Mouse (Mus musculus) T-helper 2 cell (primary cell): Measurements from ENCODE around the gene Slc24a4.

Experiments
- in situ Hi-C: fragments of 300-600 bp; cut with MboI, MseI; formaldehyde crosslinking; loops from one replicate; pipeline ENCODE4 v1.15.1; 2025; ENCODE audit warnings: high pct_unique_total_duplicates

Gene Slc24a4

DNA sequence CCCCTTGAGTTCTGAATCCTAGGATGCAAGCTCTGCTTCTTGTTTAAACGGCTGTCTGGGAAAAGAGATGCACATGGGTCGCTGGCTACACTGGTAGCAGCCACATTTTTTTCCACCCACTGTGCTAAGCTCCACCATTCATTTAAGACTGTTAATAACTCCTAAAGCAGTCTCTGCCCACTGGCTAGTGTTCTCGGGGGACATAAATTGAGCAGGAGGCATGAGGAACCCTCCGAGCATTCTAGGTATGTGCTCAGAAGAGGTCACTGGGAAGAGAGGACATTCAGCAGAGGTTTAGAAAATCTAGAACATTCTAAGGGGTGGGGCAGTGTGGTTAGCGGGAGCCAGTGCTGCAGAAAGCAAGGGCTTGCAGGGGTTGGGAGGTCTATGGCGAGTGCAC, 156.8 kb downstream of the Slc24a4 start:
- in situ Hi-C loops = no loop called here

DNA sequence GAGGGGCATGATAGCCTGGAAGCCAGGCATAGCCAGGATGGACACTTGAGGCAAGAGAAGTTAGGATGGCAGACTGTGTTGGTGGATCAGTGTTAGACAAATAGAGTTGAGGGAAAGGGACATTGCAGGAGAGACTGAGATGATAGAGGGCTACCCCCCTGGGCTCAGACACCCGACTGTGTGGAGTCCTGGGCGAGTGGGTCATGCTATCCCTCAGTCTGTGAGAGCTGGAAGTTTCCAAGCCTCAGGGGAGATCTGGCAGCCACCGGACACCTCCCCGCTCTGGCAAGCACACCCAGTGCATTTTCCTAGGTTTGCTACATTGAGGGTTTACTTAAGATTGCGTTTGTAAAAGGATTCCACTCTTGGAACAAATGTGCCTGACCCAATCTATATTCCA, 157.2 kb downstream of the Slc24a4 start:
- in situ Hi-C loops = no loop called here

DNA sequence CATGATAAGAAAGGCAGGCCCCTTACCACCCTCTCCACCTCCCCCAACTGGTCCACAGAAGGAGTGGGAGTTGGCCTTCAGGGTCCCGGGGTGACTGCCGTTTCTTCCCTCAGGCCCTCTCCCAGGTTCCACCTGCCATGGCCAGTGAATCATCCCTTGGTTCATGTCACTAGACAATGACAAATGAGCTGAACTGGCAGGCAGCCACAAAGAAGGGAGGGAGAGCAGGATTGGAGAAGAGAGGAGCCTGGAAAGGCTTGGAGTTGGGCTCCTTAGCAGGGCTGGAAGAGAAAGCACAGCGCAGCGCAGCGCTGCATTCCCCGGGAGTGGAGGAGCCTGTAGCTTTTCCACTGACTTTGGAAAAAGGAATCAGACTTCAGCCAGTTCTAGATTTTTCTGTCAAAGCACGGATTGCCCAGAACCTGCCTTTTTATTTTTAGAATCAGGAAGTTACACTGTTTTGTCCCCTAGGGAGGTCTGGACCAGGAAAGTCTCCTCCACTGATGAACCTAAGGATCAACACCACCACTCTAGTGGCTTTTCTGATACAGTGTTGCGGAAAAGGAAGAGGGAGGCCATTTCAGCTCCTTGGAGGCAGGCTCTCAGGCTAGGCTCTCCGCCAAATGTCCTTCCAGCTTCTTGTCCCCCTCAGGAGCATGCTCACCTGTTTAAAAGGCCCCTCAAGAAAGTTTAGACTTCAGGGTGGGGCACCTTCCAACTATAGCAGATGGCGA, 158.3 kb downstream of the Slc24a4 start:
- in situ Hi-C loops = no loop called here

DNA sequence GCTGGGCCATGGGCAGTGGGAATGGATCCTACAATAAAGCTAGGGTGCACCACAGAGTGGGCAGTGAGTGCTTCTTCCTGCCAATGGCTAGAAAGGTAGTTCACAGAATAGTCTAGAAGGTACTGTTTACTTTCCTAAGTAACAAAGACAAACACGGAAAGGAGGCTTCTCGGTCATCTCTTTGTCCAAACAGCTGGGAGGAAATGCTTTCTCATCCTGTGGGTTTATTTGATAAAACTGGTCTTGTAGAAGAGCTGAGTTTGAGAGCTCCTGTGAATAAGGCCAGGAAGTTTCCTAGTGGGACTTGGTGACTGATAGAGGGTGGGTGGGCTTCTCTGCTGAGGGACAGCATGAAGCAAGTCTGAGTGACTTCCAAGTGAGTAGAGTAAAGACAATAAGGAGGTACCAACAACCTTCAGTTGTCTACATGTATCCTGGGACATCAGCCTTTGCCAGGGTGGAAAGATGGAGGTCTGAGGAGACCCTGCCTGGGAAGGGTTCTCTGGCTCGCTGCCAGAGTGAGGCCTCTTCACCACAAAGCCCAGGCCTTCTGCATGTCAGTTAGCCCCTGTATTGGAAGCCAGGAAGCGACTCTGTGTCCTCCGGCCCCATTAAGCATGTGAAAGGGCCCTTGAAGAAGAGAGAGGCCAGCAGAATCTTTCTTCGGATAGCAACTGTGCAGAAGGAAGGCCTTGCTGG, 159.5 kb downstream of the Slc24a4 start:
- in situ Hi-C loops = no loop called here

DNA sequence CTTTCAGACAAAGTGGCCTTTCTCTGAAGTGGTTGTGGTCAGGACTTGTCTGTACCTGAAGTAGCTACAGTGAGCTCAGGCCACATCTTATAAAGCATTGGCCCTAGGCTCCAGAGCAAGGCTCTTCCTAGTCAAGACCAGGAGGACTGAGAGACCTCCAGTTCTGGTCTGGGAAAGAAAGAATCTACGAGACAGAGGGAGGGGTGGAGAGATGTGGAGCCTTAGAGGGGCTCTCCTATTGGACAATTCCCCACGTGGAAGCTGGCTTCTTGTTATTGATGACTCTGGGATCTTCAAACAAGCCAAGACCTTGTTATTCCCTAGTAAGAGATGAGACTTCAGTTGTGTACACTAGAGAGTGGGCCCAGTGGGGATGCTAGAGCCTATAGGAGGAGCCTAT, 160.3 kb downstream of the Slc24a4 start:
- in situ Hi-C loops = no loop called here

GRCm38 (mm10) chr12:102289568-102289967, 161.0 kb downstream of the Slc24a4 start:
- in situ Hi-C loops = no loop called here

- in situ Hi-C loops = no loop called here
Observed at GRCm38 (mm10) chr12:102290662-102291061, 162.1 kb downstream of the Slc24a4 start.

- in situ Hi-C loops = no loop called here
Observed at GRCm38 (mm10) chr12:102291686-102292085, 163.2 kb downstream of the Slc24a4 start.

- in situ Hi-C loops = no loop called here
Observed at GRCm38 (mm10) chr12:102292501-102293215, 164.1 kb downstream of the Slc24a4 start.

DNA sequence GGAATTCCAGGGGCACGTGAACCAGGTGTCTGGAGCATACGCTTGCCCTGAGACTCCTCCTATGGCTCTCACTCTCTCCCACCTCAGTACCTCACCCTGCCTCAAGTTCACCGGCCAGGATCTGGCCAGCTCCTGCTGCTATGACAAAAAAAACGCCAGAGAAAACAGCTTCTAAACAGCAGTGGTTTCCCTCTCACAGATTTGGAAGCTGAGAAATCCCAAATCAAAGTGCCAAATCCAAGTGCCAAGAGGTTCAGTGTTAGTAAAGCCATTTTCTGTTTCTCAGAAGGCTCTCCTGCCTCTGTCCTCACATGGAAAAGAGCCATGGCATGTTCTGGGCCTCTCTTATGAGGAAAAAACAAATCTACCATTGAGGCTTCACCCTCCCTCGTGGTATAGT, 166.1 kb downstream of the Slc24a4 start:
- in situ Hi-C loops = no loop called here

GRCm38 (mm10) chr12:102295230-102295629, 166.7 kb downstream of the Slc24a4 start:
- in situ Hi-C loops = no loop called here

DNA sequence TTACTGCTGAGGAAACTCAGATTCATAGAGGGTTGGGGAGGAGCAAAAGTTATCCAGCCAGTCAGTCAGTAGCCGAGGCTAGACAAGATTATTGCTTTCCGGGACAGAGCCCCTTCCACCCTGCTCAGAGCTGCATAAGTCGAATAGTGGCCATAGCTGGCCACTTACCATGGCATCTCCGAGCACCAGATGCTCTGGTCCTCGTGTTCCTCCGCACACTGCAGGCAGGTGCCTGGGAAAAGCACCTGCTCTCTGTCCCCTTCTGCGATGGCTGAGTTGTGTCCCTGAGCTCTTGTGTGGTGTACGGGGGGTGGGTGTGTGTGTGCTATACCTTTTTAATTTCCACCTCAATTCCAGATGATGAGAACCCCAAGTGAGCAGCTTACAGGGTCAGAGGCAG, 167.1 kb downstream of the Slc24a4 start:
- in situ Hi-C loops = no loop called here

DNA sequence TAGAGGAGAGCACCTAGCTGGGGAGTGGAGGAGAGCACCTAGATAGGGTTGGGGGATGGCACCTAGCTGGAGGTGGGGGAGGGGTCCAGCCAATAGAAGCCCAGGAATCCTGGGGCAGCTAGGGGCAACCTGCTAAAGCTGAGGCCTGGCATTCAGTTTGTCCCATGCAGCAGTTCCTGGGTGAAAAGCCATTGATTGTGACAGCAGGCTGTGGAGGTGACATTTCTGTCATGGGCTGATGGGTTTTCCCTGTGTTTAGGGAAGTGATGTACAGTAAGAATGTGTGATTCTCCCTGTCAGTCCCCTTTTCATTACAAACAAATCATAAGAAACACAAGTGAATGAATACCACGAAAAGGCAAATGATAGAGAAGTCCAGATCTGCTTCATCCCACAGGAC, 167.8 kb downstream of the Slc24a4 start:
- in situ Hi-C loops = no loop called here

GRCm38 (mm10) chr12:102296967-102297366, 168.4 kb downstream of the Slc24a4 start:
- in situ Hi-C loops = no loop called here

- in situ Hi-C loops = no loop called here
Observed at GRCm38 (mm10) chr12:102299209-102299608, 170.7 kb downstream of the Slc24a4 start.

GRCm38 (mm10) chr12:102301585-102301984, 173.1 kb downstream of the Slc24a4 start:
- in situ Hi-C loops = no loop called here

DNA sequence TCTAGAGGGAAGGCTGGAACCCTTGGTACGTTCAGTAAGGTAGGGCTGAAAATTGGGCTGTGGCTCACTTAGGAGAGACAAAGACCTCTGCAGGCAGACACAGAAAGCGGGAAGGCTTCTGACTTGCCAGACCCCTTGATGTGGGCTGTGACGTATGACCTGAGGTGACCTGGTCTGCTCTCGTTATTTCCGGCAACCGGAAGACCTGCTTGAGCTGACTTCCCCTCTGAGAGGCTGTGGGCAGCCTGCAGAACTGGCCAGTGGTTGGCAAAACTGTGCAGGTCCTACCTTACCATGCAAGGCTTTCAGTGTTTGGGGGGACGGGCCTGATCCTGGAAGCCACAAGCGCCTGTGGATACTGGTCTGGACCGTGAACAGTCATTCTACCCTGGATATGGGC, 173.8 kb downstream of the Slc24a4 start:
- in situ Hi-C loops = no loop called here

GRCm38 (mm10) chr12:102302831-102303351, 174.4 kb downstream of the Slc24a4 start:
- in situ Hi-C loops = no loop called here

DNA sequence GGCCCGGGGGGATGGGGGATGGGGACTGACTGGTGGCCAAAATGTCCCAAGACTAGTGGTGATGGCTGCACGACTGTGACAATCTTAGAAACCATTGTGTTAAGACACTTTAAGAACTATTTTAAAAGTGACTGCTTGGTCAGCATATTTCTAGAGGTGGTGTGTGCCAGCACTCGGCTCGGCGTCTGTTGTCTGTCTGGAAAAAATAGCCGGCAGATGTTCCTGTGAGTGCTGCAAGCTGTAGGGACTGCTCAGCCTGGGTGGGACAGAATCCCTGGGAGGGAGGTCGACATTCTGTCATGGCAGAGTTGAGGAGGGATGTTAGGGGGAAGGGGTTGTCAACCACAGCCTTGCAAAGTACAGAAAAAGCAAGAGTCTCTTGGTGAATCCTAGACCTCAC, 175.3 kb downstream of the Slc24a4 start:
- in situ Hi-C loops = no loop called here

- in situ Hi-C loops = no loop called here
Observed at GRCm38 (mm10) chr12:102305069-102305836, 176.7 kb downstream of the Slc24a4 start.

DNA sequence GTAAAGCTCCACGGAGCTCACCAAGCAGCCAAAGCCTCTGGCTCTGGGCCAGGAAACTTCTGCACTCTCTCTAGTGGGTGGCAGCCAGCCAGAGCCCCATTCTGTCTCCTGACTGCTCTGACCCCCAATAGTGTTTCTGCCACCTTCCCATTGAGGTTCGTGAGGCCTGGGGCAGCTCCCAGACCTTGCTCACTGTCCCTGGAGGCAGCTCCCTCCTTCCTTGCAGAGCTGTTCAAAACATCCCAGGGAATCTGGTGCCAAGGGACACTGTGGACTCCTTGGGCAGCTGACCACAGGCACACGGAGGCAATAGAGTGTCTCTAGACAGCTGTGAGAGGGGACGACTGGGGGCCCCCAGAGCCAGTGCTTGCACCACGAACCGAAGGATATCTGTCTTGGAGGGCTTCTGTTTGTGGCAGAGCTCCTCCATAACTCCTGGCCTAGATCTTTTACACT, 179.5 kb downstream of the Slc24a4 start:
- in situ Hi-C loops = no loop called here
